Mouse (Mus musculus): Measurements from ENCODE around the gene Lin7c. TPM values are rescaled to one million over a fixed set of nuclear protein-coding genes. Genes with fewer than 3 reads are reported as not detected.
A peak's percentile ranks its signal among the peaks of the same experiment; 100 is the strongest.

The Lin7c gene
- polyA plus RNA-seq, 1 experiment from 2014 or later = 62.7 TPM

DNA sequence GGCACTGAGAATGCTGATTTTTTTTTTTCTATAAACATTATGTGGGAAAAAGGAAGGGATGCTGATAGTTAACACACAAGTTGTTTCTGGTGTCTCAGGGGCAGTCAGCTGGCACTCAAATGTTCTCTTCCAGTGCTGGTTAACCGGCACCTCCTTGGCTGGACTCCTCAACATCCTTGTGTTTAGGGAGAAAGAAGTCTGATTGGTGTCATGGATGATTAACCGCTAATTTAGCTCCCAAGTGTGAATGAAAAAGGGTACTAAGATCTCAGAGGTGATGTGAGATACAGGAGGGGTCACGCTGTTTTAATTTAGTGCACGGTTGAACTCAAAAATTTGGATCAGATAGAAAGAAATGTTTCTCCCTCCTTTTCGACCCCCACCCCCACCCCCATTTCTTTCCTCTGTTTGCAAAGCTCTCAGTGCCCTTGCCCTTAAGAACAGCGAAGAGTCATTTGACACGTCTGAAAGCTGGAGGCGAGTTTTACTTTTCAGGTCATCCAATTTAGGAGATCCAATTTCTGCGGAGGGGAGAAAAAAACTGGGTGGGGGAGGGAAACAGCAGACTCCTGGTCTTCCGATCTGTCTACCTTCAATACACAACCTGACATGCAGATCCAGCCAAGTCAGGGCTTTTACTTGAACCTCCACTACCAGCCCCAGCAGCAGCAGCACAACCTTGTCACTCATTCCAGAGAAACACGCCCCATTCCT lies 26.3 kb downstream of the Lin7c start:
- DNase-seq (ENCODE audit: low spot score) = no peak

- DNase-seq (ENCODE audit: low spot score) = peak; percentile 91
These were observed 27.1 kb downstream of the Lin7c start, which contains the start of gene Lgr4 for GRCm38 (mm10) chr2:109917496-109918413. Gene Lgr4, plus strand, starts transcription at chr2:109917647.

DNA sequence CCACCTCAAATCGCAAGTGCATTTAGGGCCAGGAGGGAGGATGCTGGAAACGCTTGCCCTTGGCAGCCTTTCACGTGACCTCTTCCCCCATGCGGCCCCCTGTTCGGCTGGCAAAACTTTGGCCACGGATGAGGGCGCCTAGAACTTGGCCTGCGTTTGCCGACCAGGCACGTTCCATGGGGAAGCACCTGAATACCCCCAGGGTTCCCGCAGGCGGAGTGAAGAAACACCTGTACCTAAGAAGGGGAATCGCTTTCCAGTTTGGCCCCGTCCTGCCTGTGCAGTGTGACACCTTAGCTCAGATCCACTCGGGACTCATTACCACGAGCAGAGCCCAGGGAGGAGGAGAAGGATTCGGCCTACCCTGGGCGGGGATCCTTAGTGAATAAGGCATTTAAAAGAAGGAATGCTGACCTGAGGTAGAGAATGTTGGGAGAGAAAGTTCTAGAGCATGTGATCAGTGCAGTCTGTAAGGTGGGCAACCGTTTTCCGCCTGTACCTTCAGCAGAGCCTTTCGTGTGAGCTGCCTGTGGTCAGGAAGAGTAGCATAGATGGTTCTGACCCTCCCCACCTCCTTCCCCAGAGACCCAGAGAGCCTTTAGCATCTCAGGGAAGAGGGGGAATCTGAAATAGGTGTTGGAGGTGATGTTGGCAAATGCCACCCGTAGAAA lies 28.1 kb downstream of the Lin7c start:
- no peak for DNase-seq (ENCODE audit: low spot score)

- no peak for DNase-seq (ENCODE audit: low spot score)
These were observed 29.8 kb downstream of the Lin7c start for GRCm38 (mm10) chr2:109920471-109920870.

DNA sequence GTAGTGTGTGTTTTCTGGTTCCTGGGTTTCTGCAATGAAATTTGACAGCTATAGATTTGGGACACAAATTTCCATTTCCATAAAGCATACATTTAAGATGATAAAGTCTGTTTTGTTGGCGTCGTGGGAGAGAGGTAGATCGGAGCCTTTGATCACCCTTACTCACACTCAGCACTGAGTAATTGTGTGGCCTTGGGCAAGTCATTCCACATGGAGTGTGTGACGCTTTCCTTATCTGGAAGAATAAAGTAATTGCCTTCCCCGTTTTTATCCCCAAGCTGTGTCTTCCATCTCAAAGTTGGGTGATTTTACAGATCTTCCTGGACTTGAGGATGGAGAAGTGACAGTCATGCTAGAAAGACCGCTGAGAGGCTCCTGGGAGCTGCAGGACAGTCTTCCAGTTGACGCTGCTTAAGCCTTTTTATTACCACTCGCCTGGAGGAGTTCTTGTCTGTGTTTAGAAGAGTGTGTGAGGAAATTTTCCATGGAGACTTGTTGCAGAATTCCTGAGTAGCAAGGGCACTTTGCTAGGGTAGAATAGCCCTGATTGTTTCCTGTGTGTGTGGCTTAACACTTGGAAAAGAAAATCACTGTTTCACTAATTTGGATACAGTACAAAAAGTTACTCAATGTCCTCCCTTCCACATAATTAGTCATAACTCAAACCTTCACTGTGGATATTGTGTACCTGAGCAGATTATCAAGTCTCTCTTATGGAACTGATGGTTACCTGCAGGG lies 30.8 kb downstream of the Lin7c start:
- no peak for DNase-seq (ENCODE audit: low spot score)

DNA sequence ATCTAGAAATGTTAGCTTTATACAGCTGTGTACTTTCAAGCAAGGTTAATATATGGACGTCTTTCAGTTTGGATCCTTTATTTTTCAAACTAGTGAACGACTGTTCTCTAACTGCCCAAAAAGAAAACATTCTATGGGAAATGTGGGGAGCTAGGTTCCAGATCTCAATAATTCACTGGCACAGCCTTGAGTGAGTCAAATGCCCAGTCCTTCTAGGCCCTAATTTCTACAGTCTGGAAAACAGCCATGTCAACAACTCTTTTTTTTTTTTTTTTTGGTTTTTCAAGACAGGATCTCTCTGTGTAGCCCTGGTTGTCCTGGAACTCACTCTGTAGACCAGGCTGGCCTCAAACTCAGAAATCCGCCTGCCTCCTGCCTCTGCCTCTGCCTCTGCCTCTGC lies 31.7 kb downstream of the Lin7c start:
- DNase-seq (ENCODE audit: low spot score) = no peak

- no peak for DNase-seq (ENCODE audit: low spot score)
These were observed 32.4 kb downstream of the Lin7c start for GRCm38 (mm10) chr2:109923031-109923430.

GRCm38 (mm10) chr2:109923945-109924344 lies 33.3 kb downstream of the Lin7c start:
- no peak for DNase-seq (ENCODE audit: low spot score)

DNA sequence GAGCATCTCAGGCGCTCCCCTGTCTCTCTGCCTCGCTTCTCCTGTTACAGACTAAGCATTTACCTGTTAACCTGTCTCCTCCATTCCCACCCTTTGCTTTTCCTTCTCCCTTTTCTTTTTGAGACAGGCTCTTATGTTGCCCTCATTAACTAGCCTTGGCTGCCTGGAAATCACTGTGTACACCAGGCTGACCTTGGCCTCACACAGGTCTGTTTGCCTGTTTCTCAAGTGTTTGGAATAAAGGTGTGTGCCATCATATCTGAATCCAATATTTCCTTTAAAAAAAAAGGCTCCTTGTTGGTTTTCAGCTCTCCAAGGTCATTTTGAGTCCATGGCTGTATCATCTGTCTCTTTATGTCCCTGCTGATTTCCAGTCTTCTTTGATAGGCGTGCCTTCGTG lies 36.3 kb downstream of the Lin7c start:
- DNase-seq (ENCODE audit: low spot score) = no peak

GRCm38 (mm10) chr2:109927446-109927845 lies 36.8 kb downstream of the Lin7c start:
- DNase-seq (ENCODE audit: low spot score) = no peak

DNA sequence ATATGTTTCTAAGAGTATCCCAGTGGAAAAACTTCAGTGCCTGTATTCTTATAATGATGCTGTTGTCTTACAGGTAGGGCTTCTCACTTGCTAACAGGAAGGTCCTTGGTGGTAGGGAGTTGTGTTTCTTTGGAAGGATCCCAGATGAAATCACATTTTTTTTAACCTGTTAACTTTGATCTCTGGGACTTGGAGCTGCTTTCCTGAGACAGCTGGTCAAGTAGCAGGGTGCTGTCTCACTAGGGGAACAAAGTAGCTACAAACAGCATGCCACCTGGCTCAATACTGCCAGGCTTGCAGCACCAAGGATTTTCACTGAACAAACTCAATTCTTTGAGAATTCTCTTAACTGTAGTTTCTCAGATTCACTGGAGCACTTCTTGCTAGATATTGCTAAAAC lies 37.2 kb downstream of the Lin7c start:
- no peak for DNase-seq (ENCODE audit: low spot score)

GRCm38 (mm10) chr2:109928791-109929190 lies 38.1 kb downstream of the Lin7c start:
- DNase-seq (ENCODE audit: low spot score) = no peak

- DNase-seq (ENCODE audit: low spot score) = no peak
These were observed 38.6 kb downstream of the Lin7c start for GRCm38 (mm10) chr2:109929256-109929655.

DNA sequence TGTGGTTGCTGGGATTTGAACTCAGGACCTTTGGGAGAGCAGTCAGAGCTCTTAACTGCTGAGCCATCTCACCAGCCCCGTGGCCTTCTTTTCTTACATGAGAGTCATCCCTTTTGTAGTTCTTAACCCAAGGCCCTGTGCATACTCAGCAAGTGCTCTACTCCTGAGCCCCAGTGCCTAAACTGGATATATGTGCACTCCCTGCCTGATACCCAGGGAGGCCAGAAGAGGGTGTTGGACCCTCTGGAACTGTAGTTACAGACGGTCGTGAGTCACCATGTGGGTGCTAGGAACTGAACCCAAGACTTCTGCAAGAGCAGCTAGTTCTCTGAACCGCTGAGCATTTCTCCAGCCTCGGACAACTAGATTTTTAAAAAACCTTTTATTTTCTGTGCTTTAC lies 39.7 kb downstream of the Lin7c start:
- DNase-seq (ENCODE audit: low spot score) = no peak

DNA sequence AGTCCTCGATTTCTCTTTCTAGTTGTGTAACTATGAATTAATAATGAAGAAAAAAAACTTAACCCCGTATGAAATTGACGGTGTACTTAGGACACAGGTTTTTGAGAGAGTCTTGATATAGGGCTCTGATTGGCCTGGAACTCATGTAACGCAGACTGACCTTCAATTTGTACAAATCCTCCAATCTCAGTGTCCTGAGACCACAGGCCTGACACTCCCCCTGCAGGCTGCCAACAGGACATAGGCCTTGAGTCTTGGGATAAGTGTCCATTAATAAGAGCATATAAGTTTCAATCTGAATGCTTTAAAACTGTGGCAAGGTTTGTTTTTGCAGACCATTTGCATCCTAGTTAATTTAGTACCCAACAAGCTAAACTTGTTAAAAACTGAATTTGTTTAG lies 40.1 kb downstream of the Lin7c start:
- no peak for DNase-seq (ENCODE audit: low spot score)

DNA sequence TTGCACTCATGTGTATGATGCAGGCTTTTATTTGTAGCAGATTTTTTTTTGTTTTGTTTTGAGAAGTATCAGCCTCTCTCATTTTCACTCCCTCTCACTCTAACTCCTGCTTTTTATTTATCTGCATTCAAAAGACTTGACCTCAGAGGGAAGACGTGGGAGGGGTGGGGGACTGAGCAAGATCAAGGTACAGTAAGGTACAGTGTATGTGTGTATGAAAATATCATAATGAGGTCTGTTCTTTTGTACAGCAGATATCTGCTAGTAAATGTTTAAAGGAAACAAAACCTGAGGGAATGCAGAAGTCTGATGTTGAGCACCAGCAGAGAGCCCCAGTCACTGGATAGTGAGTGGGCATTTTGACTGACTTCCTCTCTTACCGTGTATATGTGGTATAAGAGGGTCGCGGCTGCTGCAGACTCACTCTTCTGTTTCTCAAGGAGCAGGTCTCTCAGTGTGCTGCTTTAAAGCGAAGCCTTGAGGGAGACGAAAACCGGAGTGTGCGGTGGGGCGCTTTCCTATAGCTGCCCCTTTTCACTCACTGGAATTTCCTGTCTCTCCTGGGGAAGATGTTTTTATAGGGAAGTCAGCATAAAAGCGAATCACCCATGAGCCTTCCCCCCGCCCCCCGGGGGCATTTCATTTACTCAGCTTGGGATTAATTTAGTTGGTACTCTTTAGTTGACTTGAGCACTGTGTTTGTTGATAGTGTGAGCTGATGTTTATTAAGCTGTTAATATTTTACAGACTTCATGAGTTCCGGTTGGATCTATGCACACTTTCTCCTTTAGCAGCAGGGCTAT lies 41.5 kb downstream of the Lin7c start:
- no peak for DNase-seq (ENCODE audit: low spot score)

GRCm38 (mm10) chr2:109933151-109933550 lies 42.5 kb downstream of the Lin7c start:
- no peak for DNase-seq (ENCODE audit: low spot score)

DNA sequence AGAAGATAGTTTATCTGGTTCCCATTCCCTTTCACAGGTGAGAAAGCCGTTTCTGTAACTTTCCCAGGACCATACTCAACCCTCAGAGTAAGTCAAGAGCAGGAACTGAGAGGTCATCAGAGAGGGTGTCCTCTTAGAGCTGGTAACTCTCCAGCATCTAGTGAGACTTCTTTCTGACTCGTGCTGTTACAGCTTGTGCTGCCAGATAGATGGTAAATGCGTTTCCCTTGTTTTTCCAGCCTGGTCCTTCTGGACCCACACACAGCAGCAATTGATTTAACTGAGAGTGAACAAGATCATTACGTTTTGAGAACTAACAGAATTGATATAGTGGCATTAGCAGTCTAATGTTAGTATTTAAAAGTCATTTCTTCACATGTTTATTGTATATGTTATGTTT lies 43.4 kb downstream of the Lin7c start:
- no peak for DNase-seq (ENCODE audit: low spot score)

GRCm38 (mm10) chr2:109935194-109935593 lies 44.5 kb downstream of the Lin7c start:
- DNase-seq (ENCODE audit: low spot score) = no peak

DNA sequence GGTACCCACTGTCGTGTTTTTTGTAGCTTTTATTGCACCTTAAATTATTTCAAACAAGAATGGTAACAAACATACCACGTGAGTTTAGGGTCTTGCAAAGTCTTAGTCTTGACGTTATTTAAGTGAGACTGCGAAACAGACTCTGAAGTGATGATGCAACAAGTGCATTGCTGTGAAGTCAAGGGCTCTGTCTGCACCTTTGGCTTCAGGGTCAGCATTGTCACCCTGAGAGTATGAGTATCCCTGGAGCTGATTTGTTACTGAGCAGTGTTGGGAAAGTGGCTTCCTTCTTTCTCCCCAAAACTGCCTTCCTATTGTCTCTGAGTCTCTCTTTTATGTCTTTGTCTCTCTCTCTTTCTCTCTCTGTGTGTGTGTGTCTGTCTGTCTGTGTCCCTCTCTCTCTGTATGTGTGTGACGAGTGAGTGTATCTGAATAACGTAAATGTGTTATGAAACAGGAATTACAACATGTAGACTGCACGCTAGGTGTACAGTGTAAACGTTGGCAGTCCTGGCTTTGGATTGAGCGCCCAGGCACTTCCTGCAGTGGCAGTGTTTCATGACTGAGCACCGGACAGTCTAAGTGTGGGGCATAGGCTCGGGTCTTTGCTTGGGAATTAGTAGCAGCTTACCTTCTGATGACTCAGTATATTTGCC lies 45.2 kb downstream of the Lin7c start:
- DNase-seq (ENCODE audit: low spot score) = no peak

Measured in thymus, postnatal 0 days (tissue).